Mouse (Mus musculus) limb, embryonic 11.5 days (tissue): ENCODE results near the gene Gm7347. TPM values are rescaled to one million over a fixed set of nuclear protein-coding genes. Genes with fewer than 3 reads are reported as not detected.
"Not testable (repeated sequence)": the region's sequence is repeated elsewhere in the genome, so short reads cannot be mapped to it uniquely, and the experiment has no call there.

Source experiments
- ATAC-seq: fragments of 200-750 bp; cut with Nextera tagmentation; 2 replicates; pipeline ENCODE4 v1.8.0; 2017; ENCODE audit warnings: low read depth; ENCODE audit not compliant: insufficient number of reproducible peaks, low FRiP score, low TSS enrichment
- DNase-seq: peaks from one replicate; pipeline ENCODE4 v3.0.0-alpha.2; 2015; ENCODE audit warnings: low spot score
- H3K27ac ChIP-seq: fragments of 300-500 bp; sonication (generic); replicated peaks from 2 replicates; pipeline ENCODE4 v1.5.1; 2014; ENCODE audit warnings: low read depth, mild to moderate bottlenecking, low read length
- H3K27me3 ChIP-seq: fragments of 300-500 bp; sonication (generic); 2 replicates; pipeline ENCODE4 v1.6.1; 2014; ENCODE audit warnings: mild to moderate bottlenecking, low read length, mixed read lengths; ENCODE audit not compliant: control insufficient read depth, insufficient read depth
- H3K36me3 ChIP-seq: fragments of 300-500 bp; sonication (generic); 2 replicates; pipeline ENCODE4 v1.6.1; 2014; ENCODE audit warnings: mild to moderate bottlenecking, low read length, moderate library complexity, mixed read lengths; ENCODE audit not compliant: control insufficient read depth, insufficient read depth
- H3K4me1 ChIP-seq: fragments of 300-500 bp; sonication (generic); 2 replicates; pipeline ENCODE4 v1.6.1; 2014; ENCODE audit warnings: low read length, mixed read lengths; ENCODE audit not compliant: control insufficient read depth, insufficient read depth
- H3K4me2 ChIP-seq: fragments of 300-500 bp; sonication (generic); 2 replicates; pipeline ENCODE4 v1.6.1; 2014; ENCODE audit warnings: low read depth, mild to moderate bottlenecking, moderate library complexity; ENCODE audit not compliant: severe bottlenecking
- H3K4me3 ChIP-seq: fragments of 300-500 bp; sonication (generic); 2 replicates; pipeline ENCODE4 v1.5.1; 2014; ENCODE audit warnings: low read depth, low read length
- H3K9ac ChIP-seq: fragments of 300-500 bp; sonication (generic); 2 replicates; pipeline ENCODE4 v1.6.1; 2014; ENCODE audit warnings: mild to moderate bottlenecking, low read length
- H3K9me3 ChIP-seq: fragments of 300-500 bp; sonication (generic); 2 replicates; pipeline ENCODE4 v1.6.1; 2016; ENCODE audit warnings: low read length; ENCODE audit not compliant: control insufficient read depth
- WGBS: fragments of 180-500 bp; shearing (Covaris S2); extraction: QIAGEN DNeasy Blood & Tissue Kit; methylation state at CpG from one replicate; pipeline ENCODE4 v1.1.7; 2014; 5-methylcytosine and 5-hydroxymethylcytosine counted together
- polyA plus RNA-seq: library from polyadenylated mRNA; unstranded; fragments of >200 nt; fragmentation: Nextera tagmentation; extraction: Ambion mirVana; gene quantifications from 2 replicates; pipeline ENCODE4 v1.2.1, GENCODE M21; 2014

The Gm7347 gene
- polyA plus RNA-seq, 1 experiment from 2014 or later: not detected

DNA sequence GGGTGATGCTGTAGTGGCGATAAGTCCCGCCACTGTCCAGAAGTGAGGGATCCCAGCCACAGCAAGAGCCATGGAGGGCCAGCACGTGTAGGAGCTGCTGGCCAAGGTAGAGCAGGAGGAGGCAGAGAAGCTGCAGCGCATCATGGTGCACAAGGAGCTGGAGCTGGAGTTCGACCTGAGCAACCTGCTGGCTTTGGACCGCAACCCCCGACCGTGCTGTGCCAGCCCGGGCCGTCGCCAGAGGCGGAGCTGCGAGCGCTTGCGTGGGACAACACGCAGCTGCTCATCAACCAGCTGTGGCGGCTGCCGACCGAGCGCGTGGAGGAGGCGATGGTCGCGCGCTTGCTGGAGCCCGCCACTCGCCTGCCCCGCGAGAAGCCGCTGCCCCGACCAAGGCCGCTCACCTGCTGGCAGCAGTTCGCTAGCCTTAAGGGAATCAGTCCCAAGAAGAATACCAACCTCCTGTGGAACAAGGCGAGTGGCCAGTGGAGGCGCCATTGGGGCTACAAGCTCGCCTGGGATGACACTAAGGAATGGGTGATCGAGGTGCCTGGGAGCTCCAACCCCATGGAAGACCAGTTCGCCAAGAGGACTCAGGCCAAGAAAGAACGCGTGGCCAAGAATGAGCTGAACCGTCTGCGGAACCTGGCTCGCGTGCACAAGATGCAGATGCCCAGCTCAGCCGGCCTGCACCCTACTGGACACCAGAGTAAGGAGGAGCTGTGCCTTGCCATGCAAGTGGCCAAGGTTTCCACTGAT, 51.3 kb downstream of the Gm7347 start:
- not testable (repeated sequence) for H3K36me3 ChIP-seq, H3K9me3 ChIP-seq, H3K27me3 ChIP-seq, H3K27ac ChIP-seq, H3K4me1 ChIP-seq, H3K9ac ChIP-seq
- DNase-seq (peak; percentile 66), ATAC-seq (peak; percentile 82)
- Histone ChIP-seq H3K4me2 (peak overlapping the region; percentile 45), H3K4me3 (peak overlapping the region; percentile 20)
- 19% methylated on average over 42 of the region's 45 CpGs for WGBS

- 100% methylated on average over 1 of the region's 2 CpGs for WGBS
- not testable (repeated sequence) for H3K9me3 ChIP-seq
Measured at GRCm38 (mm10) chr5:26004698-26005097, 53.7 kb downstream of the Gm7347 start, which contains the start of gene Gm1979. Gene Gm1979 (minus strand): TSS chr5:26004798.

More at GRCm38 (mm10) chr5:26004698-26005097, 53.7 kb downstream of the Gm7347 start, which contains the start of gene Gm1979:
- H3K27ac ChIP-seq, H3K4me1 ChIP-seq, H3K36me3 ChIP-seq, H3K27me3 ChIP-seq, ATAC-seq, H3K4me3 ChIP-seq, H3K4me2 ChIP-seq, DNase-seq, H3K9ac ChIP-seq: not testable (repeated sequence)

Other genes with a start within 250 kb of the Gm7347 start
- not detected in 2 replicates for gene Gm21663, start 116.2 kb downstream of the Gm7347 start, polyA plus RNA-seq
- not detected in 2 replicates for gene Gm21671, start 104.2 kb downstream of the Gm7347 start, polyA plus RNA-seq
- gene Gm21680, start 85.9 kb downstream of the Gm7347 start, polyA plus RNA-seq: not detected in 2 replicates
- not detected in 2 replicates for gene Gm21698, start 69.9 kb downstream of the Gm7347 start, polyA plus RNA-seq
- gene Gm1979, start 53.8 kb downstream of the Gm7347 start, polyA plus RNA-seq: not detected in 2 replicates
- 0.11 TPM in 1 of 2 replicates, not detected in the other for gene Gm5862, start 35.7 kb downstream of the Gm7347 start, polyA plus RNA-seq
- 0.07 TPM in 1 of 2 replicates, not detected in the other for gene Speer4a, start 19.0 kb downstream of the Gm7347 start, polyA plus RNA-seq
- not detected in 2 replicates for gene Gm10471, start 30.7 kb upstream of the Gm7347 start, polyA plus RNA-seq
- not detected in 2 replicates for gene 5031410I06Rik, start 46.8 kb upstream of the Gm7347 start, polyA plus RNA-seq
- gene Gm10220, start 62.8 kb upstream of the Gm7347 start, polyA plus RNA-seq: not detected in 2 replicates
- not detected in 2 replicates for gene Gm7361, start 199.1 kb upstream of the Gm7347 start, polyA plus RNA-seq